Mouse (Mus musculus) olfactory bulb, adult 2 months (tissue): ENCODE data around the gene Egln3.

Experiments used
- CTCF ChIP-seq: fragments of 200-500 bp; IDR thresholded peaks from 2 replicates; pipeline ENCODE4 v1.5.1; 2012; ENCODE audit warnings: low read depth, mild to moderate bottlenecking, low read length, moderate library complexity; ENCODE audit not compliant: insufficient read depth
- POLR2A ChIP-seq: fragments of 200-500 bp; IDR thresholded peaks from 2 replicates; pipeline ENCODE4 v1.6.1; 2012; ENCODE audit warnings: mild to moderate bottlenecking, low read depth, low read length, moderate library complexity; ENCODE audit not compliant: insufficient read depth

GRCm38 (mm10) chr12:54208433-54209181 lies 4.9 kb upstream of the Egln3 start:
- no peak for TF ChIP-seq CTCF
- TF ChIP-seq POLR2A: no peak
